Mouse (Mus musculus) ES-Bruce4 (cell line): ENCODE results near the gene Trp53inp2.

Experiments used
- CTCF ChIP-seq: IDR thresholded peaks from one replicate; pipeline ENCODE4 v1.8.1; 2011; ENCODE audit warnings: low read depth, low read length
- POLR2A ChIP-seq: IDR thresholded peaks from one replicate; pipeline ENCODE4 v1.8.1; 2011; ENCODE audit warnings: low read length; ENCODE audit not compliant: insufficient read depth

DNA sequence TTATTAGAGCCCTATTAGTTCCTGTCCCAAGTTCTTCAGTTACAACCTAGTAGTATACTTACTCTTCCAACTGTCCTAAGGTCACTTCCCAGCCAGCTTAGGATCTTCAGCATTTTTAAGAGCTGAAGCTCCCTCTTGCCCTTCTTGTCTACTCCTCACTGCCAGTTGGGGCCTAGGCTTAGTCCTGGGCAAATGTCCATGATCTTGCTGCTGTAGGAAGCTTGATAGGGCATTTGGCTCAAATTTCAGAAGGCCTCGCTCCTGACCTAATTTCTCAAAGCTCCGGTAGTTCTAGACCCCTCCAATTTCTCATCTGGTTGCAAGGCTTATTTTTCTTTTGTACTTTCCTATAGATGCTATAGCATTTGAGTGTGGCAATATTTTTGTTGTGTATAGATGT lies 7.7 kb downstream of the Trp53inp2 start:
- TF ChIP-seq CTCF (no peak), POLR2A (no peak)
